Mouse (Mus musculus): ENCODE measurements around the gene Atp5j2. TPM values are rescaled to one million over a fixed set of nuclear protein-coding genes. Genes with fewer than 3 reads are reported as not detected.

Gene Atp5j2
- 537 and 605 TPM in 2 replicates for total RNA-seq (2012; rRNA removed)

GRCm38 (mm10) chr5:145191962-145192361 lies at the start of gene Atp5j2:
TSS of gene Atp5j2 (minus strand) at chr5:145192062.
- Histone ChIP-seq H3K4me1 (ENCODE audit: control insufficient read depth in 2 of 2, insufficient read depth in 2 of 2, low read length in 2 of 2, poor library complexity in 1 of 2) (peaks cover 5 to 6% of the 10 kb centered on the region in 2 experiments; a peak in 3 of 4 replicates), H3K36me3 (ENCODE audit: control insufficient read depth, insufficient read depth, low read length, poor library complexity, severe bottlenecking) (peaks cover 11% of the 10 kb centered on the region), H3K9ac (ENCODE audit: insufficient read depth, low read depth, low read length, poor library complexity, severe bottlenecking) (peak within 1 kb of the TSS; percentile 91), H3K9me3 (ENCODE audit: control insufficient read depth, insufficient read depth, low read depth, low read length) (no peaks in the 10 kb centered on the region), H3K27ac (ENCODE audit: insufficient read depth, low read depth, low read length, poor library complexity, severe bottlenecking) (peak within 1 kb of the TSS; percentile 73), H3K4me3 (ENCODE audit: insufficient read depth in 1 of 2, low read depth in 1 of 2, low read length in 2 of 2, poor library complexity in 1 of 2, severe bottlenecking in 1 of 2) (peak within 1 kb of the TSS; percentile 91 to 95)
- in situ Hi-C loops (cut with MboI; ENCODE audit: low sequenced_read_pairs in 2 of 2, unreplicated experiment in 2 of 2), result no loop called here
- DNase-seq (ENCODE audit: low read depth, low spot score), result no peak
- TF ChIP-seq ZNF384 (IDR thresholded peaks at IDR 0.05; ENCODE audit: low read depth, low read length) (no peak), HCFC1 (IDR thresholded peaks at IDR 0.05; ENCODE audit: borderline replicate concordance, insufficient read depth, low read length) (no peak), CHD2 (IDR thresholded peaks at IDR 0.05; ENCODE audit: low read depth, low read length) (no peak), ZC3H11A (IDR thresholded peaks at IDR 0.05; ENCODE audit: borderline replicate concordance, low read depth, low read length) (no peak), MAFK (IDR thresholded peaks at IDR 0.05; ENCODE audit: insufficient read depth, low read depth, low read length) (no peak)

- in situ Hi-C loops (cut with MboI; ENCODE audit: low sequenced_read_pairs in 2 of 2, unreplicated experiment in 2 of 2), result no loop called here
- Histone ChIP-seq H3K4me3 (ENCODE audit: insufficient read depth in 1 of 2, low read depth in 1 of 2, low read length in 2 of 2, poor library complexity in 1 of 2, severe bottlenecking in 1 of 2) (no peak overlapping the region), H3K9me3 (ENCODE audit: control insufficient read depth, insufficient read depth, low read depth, low read length) (no peaks in the 10 kb centered on the region), H3K9ac (ENCODE audit: insufficient read depth, low read depth, low read length, poor library complexity, severe bottlenecking) (no peak overlapping the region), H3K4me1 (ENCODE audit: control insufficient read depth in 2 of 2, insufficient read depth in 2 of 2, low read length in 2 of 2, poor library complexity in 1 of 2) (peaks cover 0 to 7% of the 10 kb centered on the region in 2 experiments; a peak in 2 of 4 replicates), H3K27ac (ENCODE audit: insufficient read depth, low read depth, low read length, poor library complexity, severe bottlenecking) (no peak overlapping the region), H3K36me3 (ENCODE audit: control insufficient read depth, insufficient read depth, low read length, poor library complexity, severe bottlenecking) (peaks cover 39% of the 10 kb centered on the region)
- no peak for DNase-seq (ENCODE audit: low read depth, low spot score)
- no peak for TF ChIP-seq CHD2 (IDR thresholded peaks at IDR 0.05; ENCODE audit: low read depth, low read length)
- TF ChIP-seq ZNF384 (IDR thresholded peaks at IDR 0.05; ENCODE audit: low read depth, low read length), result no peak
- TF ChIP-seq MAFK (IDR thresholded peaks at IDR 0.05; ENCODE audit: insufficient read depth, low read depth, low read length), result no peak
- TF ChIP-seq ZC3H11A (IDR thresholded peaks at IDR 0.05; ENCODE audit: borderline replicate concordance, low read depth, low read length), result no peak
- TF ChIP-seq HCFC1 (IDR thresholded peaks at IDR 0.05; ENCODE audit: borderline replicate concordance, insufficient read depth, low read length), result no peak
Measured at GRCm38 (mm10) chr5:145234636-145235035, 42.8 kb upstream of the Atp5j2 start.

- in situ Hi-C loops (cut with MboI; ENCODE audit: low sequenced_read_pairs in 2 of 2, unreplicated experiment in 2 of 2), result no loop called here
- H3K36me3 ChIP-seq (ENCODE audit: control insufficient read depth, insufficient read depth, low read length, poor library complexity, severe bottlenecking), result peaks cover 31% of the 10 kb centered on the region
- DNase-seq (ENCODE audit: low read depth, low spot score), result no peak
- H3K4me3 ChIP-seq (ENCODE audit: insufficient read depth in 1 of 2, low read depth in 1 of 2, low read length in 2 of 2, poor library complexity in 1 of 2, severe bottlenecking in 1 of 2), result peak overlapping the region; percentile 73 to 89
- no peaks in the 10 kb centered on the region for H3K9me3 ChIP-seq (ENCODE audit: control insufficient read depth, insufficient read depth, low read depth, low read length)
- peaks cover 0 to 7% of the 10 kb centered on the region in 2 experiments; a peak in 2 of 4 replicates for H3K4me1 ChIP-seq (ENCODE audit: control insufficient read depth in 2 of 2, insufficient read depth in 2 of 2, low read length in 2 of 2, poor library complexity in 1 of 2)
- peak overlapping the region; percentile 95 for H3K9ac ChIP-seq (ENCODE audit: insufficient read depth, low read depth, low read length, poor library complexity, severe bottlenecking)
- peak overlapping the region; percentile 59; the same call in 1 of the 2 replicates for H3K27ac ChIP-seq (ENCODE audit: insufficient read depth, low read depth, low read length, poor library complexity, severe bottlenecking)
- TF ChIP-seq MAFK (IDR thresholded peaks at IDR 0.05; ENCODE audit: insufficient read depth, low read depth, low read length) (no peak), CHD2 (IDR thresholded peaks at IDR 0.05; ENCODE audit: low read depth, low read length) (no peak), ZC3H11A (IDR thresholded peaks at IDR 0.05; ENCODE audit: borderline replicate concordance, low read depth, low read length) (no peak)
Measured at GRCm38 (mm10) chr5:145231893-145232411, 40.1 kb upstream of the Atp5j2 start.

GRCm38 (mm10) chr5:145231367-145231871 lies 39.6 kb upstream of the Atp5j2 start, which contains the start of gene Zfp655:
TSS of gene Zfp655 (plus strand) at chr5:145231715.
- H3K4me1 ChIP-seq (ENCODE audit: control insufficient read depth in 2 of 2, insufficient read depth in 2 of 2, low read length in 2 of 2, poor library complexity in 1 of 2), result peaks cover 0 to 7% of the 10 kb centered on the region in 2 experiments; a peak in 2 of 4 replicates
- H3K27ac ChIP-seq (ENCODE audit: insufficient read depth, low read depth, low read length, poor library complexity, severe bottlenecking), result peak within 1 kb of the TSS; percentile 76
- H3K9me3 ChIP-seq (ENCODE audit: control insufficient read depth, insufficient read depth, low read depth, low read length), result no peaks in the 10 kb centered on the region
- TF ChIP-seq HCFC1 (IDR thresholded peaks at IDR 0.05; ENCODE audit: borderline replicate concordance, insufficient read depth, low read length) (peak; percentile 57; the same call in 1 of the 2 replicates), MAFK (IDR thresholded peaks at IDR 0.05; ENCODE audit: insufficient read depth, low read depth, low read length) (no peak)
- H3K4me3 ChIP-seq (ENCODE audit: insufficient read depth in 1 of 2, low read depth in 1 of 2, low read length in 2 of 2, poor library complexity in 1 of 2, severe bottlenecking in 1 of 2), result peak within 1 kb of the TSS; percentile 73 to 89
- in situ Hi-C loops (cut with MboI; ENCODE audit: low sequenced_read_pairs in 2 of 2, unreplicated experiment in 2 of 2), result no loop called here
- peak; percentile 95 for DNase-seq (ENCODE audit: low read depth, low spot score)
- H3K36me3 ChIP-seq (ENCODE audit: control insufficient read depth, insufficient read depth, low read length, poor library complexity, severe bottlenecking), result peaks cover 27% of the 10 kb centered on the region
- peak within 1 kb of the TSS; percentile 95 for H3K9ac ChIP-seq (ENCODE audit: insufficient read depth, low read depth, low read length, poor library complexity, severe bottlenecking)
